Mouse (Mus musculus) cerebellum, adult 11 months (tissue): ENCODE data around the gene Arhgef3.
"Not testable (repeated sequence)": the region's sequence is repeated elsewhere in the genome, so short reads cannot be mapped to it uniquely, and the experiment has no call there.

Experiments
- DNase-seq: peaks from one replicate; pipeline ENCODE4 v3.0.0; 2022

The Arhgef3 gene

DNA sequence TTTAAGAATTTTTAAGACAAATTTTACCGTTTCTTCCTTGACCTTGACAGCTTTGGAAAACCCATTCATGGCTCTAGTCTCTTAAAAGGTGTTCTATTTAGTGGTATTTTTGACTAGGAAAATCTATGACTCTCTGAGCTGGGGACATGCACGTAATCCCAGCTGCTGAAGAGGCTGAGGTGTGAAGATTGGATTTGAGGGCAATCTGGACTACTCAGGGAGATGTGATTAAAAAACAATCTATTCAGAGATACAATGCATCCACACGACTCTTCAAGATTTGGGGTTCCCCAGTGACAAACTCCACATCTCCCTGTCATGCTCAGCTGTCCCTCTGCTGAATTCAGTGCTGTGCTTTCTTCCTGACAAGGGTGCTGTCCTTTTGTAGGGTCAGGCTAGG lies 84.4 kb downstream of the Arhgef3 start:
- DNase-seq, result no peak

DNA sequence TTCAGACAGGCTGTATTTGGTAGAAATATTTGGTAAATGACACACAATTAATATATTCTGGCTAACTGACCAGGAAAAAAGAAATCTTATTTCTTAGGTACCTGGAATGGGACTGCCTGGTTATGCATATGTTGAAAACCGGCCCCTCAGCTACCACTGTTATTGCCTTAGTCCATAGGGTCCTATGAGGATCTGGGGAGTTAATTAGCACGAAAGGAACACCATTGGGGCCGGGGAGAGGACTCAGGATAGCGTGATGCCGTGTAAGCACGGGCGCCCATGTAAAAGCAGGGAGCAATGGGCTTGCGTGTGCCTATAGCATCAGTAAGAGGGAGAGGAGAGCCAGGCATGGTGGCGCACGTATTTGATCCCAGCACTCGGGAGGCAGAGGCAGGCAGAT lies 85.2 kb downstream of the Arhgef3 start:
- DNase-seq, result no peak

DNA sequence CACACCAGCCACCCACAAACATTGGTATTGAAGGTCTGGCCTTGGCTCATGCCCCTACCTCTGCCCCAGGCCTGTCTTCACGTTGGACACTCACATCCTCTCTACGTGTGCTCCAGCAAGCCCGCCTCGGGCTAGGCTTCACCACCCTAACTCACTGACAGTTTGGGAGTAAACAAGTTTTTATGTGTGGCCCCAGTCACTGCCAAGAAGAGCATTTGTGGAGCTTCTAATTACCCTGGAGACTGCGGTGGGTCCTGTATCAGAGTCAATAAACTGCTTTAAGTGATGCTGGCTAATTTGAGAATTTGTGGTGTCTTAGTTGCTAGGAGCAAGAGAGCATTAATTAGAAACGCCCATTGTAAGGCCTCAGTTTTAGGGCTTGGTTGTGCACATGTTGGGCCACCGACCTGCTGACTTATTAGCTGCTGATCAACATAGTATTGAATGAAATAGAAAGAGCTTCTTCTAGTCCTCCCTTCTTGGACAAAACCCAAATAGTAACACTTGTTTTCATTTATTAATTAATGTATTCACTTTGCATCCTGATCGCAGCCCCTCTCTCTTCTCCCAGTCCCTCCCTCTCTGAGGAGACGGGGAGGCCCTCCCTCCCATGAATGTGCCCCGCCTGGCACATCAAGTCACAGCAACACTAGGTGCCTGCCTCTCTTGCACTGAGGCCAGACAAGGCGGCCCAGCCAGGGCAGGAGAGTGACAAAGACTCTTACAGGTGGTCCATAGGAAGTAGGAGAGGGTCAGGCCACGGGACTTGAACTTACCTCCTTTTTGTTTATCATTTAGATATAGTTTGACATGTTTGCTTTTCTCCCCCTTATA lies 86.3 kb downstream of the Arhgef3 start:
- no peak for DNase-seq

DNA sequence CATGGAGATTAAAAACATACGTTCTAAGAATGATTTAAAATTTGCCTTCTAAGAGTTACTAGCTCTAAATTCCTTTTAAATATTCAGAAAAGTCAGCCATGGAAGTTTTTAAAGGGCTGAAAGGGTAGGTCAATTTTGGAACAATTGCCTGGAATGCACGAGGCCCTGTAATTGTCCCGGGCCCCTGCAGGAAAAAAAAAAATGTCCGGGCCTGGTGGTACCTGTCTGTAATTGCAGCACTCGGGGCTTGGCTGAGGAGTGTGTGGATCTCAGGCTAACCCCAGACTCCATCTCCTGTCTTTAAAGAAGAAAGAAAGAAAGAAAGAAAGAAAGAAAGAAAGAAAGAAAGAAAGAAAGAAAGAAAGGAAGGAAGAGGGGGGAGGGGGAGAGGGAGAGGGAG lies 87.1 kb downstream of the Arhgef3 start:
- DNase-seq, result no peak

DNA sequence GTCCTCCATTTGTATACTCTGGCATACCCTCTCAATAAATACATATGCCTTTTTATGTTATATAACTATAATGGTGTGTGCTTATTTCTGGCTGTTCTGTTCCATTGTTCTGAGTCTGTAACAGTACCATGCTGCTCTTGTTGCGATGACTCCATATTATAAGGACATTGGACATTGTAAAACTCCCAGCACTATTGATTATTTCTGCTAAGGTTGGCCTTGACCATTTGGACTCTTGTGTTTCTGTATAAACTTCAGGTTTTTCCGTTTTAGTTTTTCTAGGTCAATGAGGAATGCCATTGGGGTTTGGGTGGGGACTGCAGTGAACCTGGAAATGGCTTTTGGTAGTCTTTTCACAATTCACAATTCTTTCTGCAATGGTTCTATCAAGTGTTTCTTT lies 90.0 kb downstream of the Arhgef3 start:
- DNase-seq, result no peak

DNA sequence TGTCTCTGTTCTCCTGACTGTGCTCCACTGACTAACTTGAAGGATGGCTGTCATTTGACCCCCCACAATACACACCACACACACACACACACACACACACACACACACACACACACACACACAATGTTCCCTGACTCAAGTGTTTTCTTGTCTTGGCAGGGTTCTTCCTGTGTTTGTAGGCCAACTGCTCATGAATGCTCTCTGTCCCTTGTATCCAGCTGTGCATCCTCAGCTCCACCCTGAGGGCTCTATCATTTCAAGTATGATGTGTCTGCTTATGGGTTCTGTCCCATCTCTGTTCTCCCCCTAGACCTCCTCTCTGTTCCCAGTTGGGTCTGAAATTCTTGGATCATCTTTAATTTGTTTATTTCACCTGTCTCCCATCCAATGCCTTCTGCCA lies 91.7 kb downstream of the Arhgef3 start:
- DNase-seq, result no peak

DNA sequence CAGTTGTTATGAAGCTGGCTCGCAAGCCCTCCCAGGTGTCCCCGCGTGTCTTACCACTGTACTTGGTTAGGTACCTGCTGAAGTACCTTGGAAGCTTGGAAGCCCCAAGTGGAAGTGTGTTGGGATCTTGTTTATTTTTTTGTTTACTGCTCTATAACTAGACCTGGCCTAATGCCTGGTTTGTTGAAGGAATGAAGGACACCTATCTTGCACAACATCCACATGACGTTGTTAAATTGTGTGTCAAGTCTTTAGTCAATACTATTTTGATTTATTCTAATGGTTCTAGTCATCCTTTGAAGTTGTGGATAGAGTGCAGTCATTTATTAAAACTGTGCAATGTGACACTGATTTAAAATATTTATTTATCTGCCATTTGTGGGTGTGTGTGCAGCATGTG lies 94.8 kb downstream of the Arhgef3 start:
- DNase-seq, result no peak

DNA sequence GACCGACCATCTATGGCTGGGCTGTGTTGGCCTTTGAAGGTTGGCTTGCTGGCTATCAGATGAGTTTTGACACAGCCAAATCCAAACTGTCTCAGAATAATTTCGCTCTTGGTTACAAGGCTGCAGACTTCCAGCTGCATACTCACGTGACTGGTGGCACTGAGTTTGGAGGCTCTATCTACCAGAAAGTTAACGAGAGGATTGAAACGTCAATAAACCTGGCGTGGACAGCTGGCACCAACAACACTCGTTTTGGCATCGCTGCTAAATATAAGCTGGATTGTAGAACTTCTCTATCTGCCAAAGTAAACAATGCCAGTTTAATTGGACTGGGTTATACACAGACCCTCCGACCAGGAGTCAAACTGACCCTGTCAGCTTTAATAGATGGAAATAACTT lies 96.1 kb downstream of the Arhgef3 start:
- DNase-seq, result not testable (repeated sequence)

DNA sequence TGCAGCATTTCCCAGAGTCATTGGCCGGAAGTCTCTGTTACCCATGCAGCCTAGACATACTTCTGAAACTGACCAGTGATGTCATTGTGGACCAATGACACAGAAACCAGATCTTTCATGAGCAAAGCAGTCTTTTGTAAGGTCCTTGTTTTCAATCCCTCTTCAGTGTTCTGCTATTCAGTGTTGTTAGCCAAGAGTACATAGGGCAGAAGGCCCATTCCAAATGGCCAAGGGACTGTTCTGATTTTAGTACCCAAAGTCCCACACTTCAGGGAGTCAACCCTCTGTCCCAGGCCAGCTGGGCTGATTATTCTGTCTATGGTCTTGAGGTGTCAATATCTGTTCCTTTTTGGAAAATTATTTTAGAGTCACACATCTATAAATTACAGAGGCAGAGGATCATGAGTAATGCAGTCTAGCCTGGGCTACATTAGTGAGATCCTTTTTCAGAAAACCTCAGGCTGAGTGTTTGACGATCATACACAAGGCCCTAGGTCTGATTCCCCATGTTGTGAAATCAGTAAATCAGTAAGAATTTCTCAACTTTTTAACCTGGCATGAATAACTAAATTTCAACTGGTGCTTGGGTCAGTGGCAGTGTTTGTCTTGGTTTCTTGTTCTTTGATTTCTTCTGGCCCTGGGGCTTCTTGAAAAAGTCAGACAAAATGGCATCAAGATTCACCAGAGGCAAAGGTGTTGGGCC lies 97.2 kb downstream of the Arhgef3 start:
- DNase-seq, result no peak

DNA sequence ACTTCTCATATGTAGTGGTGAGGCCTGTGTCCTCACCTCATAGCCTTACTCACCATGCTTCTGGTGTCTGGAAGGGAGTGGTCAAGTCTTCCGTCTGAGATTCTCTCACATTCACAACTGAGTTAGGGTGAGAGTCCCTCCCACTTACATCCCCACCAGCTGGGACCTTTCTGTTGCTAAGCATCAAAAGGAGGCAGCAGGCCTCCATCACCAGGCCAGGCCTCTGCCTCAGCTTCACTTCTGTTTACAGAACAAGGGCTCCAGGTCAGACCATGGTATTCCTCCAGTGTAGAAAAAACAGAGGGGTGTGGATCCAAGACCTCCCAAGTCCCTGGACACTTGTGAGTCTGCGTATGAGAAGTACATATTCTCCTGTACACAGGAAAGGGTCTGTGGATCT lies 99.5 kb downstream of the Arhgef3 start:
- no peak for DNase-seq

DNA sequence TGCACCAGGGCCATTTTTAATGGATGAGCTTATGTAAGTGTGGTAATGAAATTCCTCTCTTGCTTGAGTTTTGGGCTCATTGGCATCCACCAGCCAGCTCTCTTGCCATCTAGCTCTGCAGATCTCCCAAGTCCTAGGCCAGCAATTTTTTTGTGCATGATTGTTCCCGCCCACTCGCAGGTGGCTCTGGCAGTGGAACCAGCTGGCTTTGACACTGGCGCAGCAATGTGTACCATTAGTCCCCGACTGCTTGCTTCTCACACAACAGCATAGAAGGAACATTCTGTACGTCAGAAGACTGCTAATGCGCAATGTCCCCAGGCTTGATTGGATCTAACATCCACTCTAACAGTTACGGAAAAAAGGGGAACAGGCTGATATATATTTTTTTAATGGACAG lies 105.0 kb downstream of the Arhgef3 start:
- peak; percentile 54 for DNase-seq

DNA sequence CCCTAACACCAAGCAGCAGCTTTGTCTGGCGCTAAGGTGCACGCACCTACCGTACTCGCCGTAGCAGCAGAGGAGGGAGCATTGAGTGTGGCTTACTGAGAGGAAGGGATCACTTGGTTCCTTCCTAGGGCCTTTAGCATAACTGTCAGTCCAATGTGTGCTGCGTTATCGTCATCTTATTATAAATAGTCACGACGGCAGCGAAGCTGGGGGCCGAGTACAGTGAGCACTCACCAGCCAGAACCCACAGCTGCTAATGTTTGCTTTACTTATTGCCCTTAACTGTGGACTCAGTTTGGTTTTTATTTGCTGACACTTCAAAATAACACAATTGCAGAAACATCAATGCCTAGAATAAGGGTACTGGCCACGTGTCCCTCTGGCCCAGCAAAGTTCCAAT lies 105.6 kb downstream of the Arhgef3 start:
- DNase-seq, result no peak

DNA sequence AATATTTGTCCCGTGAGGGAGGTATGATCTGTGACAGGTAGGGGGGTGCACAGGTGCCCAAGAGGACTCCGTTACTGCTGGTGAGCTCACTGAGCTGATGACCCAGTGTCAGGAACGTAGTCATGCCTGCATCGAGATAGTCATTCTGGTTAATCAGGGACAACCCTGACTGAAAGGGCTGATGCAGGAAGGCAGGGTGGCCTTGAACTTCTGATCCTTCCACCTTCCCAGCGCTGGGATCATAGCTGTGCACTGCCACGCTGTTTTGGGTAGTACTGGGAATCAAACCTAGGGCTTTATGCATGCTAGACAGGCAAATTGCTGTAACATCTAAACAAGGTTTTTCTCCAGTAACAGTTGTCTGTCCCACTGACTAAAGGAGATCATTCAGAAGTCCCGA lies 109.9 kb downstream of the Arhgef3 start:
- no peak for DNase-seq

DNA sequence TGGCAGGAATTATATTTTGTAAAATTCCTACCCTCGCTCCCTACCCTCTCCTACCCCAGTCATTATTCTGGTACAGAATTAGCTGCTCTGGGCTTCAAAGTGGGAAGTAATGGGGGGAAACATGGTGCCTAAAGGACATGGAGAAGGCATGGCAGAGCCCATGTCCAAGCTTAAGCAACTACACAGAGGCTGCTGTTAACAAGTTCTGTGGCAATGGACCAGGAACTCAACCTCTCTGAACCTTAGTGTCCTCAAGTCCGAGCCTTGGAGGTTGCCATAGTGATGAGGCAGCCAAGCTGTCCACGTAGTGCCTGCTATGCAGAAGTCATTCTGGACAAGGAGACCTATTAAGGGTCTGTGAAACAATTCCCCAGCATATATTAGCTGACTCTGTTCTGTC lies 111.6 kb downstream of the Arhgef3 start:
- DNase-seq, result no peak

DNA sequence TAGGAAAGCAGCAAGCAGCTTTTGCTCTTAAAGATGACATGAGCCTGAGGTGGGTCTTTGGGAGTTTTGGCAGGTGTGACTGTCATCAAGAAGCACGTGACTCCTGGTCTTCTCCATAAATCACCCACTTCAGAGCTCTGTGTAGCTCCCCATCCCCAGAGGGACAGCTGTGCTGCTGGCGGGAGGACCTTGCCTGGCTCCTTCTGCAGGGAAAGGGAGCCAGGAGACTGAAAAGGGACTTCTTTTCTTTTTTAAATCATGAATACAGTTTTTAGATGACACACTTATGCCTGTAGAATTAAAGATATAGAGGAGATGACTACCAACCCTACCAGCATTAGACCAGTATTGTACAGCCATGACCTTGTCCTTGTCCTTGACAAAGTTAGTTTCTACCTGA lies 113.6 kb downstream of the Arhgef3 start:
- DNase-seq, result no peak

DNA sequence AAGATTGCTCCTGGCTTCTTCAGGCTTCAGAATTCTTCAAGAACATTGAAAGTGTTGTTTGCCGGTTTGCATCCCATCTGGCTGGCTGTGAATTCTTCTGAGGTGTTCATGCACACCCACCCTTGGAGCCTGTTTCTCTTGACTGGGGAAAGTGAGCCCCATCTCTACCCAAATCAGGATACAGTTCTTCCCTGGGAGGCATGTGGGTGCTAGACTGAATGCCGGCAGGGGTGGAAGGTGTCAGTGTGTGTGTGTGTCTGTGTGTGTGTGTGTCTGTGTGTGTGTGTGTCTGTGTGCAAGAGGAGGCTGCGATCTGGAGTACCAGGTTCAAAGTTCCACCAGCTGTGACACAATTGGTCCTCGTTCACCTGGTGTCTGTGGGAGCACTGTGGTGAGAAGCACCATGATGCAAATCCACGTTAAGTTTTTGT lies 114.3 kb downstream of the Arhgef3 start:
- DNase-seq, result no peak

DNA sequence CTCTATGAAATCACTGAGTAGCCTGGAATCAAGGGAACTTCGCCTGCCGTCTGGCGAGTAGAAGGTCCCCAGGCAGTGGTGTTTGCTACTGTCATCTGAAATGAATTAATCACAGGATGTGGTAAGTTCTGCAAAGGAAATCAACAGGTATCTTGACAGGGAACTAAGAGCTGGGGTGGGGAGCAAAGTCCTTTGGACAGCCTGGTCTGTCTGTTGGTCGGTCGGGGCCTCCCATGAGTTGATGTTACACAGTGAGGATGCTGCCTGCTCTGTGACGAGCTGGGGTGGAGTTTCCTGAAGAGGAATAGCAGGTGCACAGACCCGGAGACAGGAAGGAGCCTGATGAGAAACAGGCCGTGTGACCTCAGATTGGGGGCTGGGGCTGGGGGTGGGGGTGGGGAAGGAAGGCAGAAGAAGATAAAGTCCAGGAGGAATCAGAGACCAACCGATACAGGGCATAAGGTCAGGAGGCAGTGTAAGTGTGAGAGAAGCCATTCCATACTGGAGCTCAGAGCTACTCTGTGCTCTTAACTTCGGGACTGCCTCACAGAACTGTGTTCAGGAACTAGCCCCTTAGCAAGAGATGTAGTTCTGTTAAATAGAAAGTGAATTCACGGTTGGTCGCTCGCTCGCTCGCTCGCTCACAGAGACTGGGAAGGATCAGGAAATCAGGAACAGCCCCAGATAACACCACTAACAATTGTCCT lies 114.9 kb downstream of the Arhgef3 start:
- no peak for DNase-seq

DNA sequence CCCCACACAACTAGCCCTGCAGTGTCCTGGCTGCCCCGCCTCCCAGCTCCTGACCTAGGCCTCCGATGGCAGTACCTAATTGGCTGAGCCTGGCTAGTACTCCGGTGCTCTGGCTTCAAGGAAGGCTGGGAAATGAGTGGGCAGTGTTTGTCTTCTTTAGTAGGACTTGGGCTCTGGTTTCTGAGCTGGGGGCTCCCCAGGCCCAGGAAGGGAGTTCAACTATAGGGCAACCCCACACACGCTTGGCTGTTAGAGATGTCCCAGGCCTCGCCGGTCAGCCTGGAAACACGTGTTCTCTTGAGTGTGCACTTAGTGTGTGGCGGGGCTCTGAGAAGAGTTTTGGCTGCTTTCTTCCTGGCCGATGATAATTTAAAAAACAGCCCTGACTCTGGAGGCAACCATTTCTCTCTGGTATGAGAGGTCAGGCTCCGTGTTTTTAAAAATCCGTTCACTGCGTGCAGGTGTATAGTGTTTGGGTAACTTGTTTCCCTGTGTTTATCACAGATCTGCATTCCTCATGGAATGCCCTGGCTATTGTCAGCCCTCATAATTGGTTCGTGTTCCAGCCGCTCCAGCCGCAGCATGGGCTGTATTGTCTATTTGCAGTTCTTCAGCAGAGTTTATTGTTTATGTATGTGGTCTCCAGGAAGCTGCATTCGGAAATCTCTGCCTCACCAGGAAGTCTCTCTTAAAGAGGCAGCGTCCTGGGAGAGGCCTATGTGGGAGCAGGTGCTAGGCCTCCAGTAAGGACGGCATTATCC lies 115.7 kb downstream of the Arhgef3 start:
- DNase-seq, result no peak

DNA sequence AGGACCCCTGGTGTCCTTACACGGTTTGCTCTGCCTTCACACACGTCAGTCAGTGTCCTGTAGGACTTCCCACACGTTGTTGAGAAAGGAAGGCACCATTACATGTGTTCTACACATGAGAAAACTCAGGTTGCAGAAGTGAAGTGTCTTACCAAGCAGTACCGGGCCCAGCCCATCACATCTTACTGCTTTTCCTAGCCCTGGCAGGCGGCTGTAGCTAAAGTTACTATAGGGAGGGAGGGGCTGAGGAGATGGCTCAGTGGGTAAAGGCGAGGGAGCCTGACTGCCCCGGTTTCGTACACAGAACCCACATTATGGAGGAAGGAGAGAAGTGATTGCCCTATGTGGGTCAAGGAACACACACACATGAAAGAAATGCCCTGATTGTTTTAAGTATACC lies 116.8 kb downstream of the Arhgef3 start:
- no peak for DNase-seq

DNA sequence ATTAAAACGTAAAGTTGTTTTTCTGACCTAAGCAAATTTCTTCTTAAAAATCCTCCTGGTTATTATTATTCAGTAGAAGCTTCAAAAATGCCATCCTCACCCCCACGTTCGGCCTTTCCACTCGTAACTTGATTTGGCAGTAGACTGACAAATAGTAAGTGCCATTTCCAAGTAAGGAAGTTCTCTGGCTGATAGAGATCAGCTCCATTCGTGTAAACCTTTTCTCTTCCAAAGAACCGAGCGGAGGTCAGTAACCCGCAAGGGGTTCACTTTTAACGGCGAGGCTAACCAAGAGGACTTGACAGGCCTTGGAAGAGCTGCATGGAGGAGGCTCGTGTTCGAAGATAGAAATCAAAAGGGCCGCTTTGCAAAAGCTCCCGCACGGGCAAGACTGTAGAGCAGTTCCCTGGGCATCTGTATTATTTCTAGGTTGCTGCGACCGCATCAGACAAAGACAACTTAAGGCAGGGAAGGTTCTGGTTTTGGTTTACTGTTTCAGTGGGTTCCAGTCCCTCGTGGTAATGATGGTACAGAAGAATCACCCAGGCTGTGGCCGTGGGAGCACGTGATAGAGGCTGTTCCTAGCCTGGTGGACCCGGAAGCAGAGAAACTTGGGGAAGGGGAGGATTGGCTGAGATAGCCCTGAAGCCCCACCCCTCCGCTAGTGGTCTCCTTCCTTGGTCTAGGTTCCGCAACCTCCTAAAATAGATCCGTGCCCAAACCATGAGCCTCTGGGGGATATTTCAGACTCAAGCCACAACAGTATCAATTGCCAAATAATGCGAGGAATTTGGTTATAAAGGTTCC lies 117.5 kb downstream of the Arhgef3 start:
- DNase-seq, result no peak

DNA sequence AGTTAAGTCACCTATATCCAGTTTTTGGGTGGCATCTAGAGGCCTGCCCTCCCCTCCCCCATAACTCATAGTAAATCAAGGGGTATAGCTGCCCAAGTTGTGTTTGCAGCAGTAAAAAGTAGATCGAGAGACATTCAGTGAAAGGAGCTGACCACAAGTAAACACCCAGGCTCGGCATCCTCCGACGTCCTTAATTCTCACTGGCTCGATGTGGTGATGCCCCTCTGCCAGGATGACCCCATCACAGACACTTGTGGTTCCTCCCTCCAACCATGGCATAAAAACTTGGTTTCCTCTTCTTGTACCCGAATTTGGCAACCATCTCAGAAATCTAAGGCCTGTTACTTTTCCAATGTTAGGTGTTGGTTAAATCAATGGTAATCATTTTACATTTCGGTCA lies 118.4 kb downstream of the Arhgef3 start:
- DNase-seq, result no peak

DNA sequence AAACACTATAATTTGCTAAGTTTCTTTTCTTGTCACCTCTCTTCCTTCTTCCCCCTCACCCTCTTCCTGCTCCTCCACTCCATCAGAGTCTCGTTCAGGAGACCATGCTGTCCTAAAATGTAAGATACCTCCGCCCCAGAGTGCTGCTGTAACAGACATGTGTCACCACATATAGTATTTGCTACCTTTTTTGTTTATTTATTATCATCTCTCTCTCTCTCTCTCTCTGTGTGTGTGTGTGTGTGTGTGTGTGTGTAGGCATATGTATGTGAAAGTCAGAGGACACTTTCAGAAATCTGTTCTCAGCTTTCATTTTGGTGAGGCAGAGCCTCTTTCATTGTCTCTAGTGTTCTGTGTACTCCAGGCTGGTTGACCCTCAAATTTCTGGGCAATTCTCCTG lies 119.0 kb downstream of the Arhgef3 start:
- DNase-seq, result no peak
